Mouse (Mus musculus) intestine, postnatal 0 days (tissue): ENCODE measurements around the gene 1700023F06Rik. TPM values are rescaled to one million over a fixed set of nuclear protein-coding genes. Genes with fewer than 3 reads are reported as not detected.

ENCODE experiments used
- ATAC-seq: fragments of 200-750 bp; cut with Nextera tagmentation; 2 replicates; pipeline ENCODE4 v1.8.0; 2017; ENCODE audit warnings: mild to moderate bottlenecking, moderate TSS enrichment, moderate library complexity
- H3K27ac ChIP-seq: fragments of 300-500 bp; sonication (generic); 2 replicates; pipeline ENCODE4 v1.5.1; 2014; ENCODE audit warnings: mild to moderate bottlenecking, low read depth, low read length, moderate library complexity
- H3K27me3 ChIP-seq: fragments of 300-500 bp; sonication (generic); replicated peaks from 2 replicates; pipeline ENCODE4 v1.6.1; 2014; ENCODE audit warnings: low read length, mixed read lengths; ENCODE audit not compliant: control insufficient read depth, insufficient read depth
- H3K36me3 ChIP-seq: fragments of 300-500 bp; sonication (generic); 2 replicates; pipeline ENCODE4 v1.6.1; 2014; ENCODE audit warnings: mild to moderate bottlenecking, moderate library complexity; ENCODE audit not compliant: control insufficient read depth, insufficient read depth
- H3K4me1 ChIP-seq: fragments of 300-500 bp; sonication (generic); replicated peaks from 2 replicates; pipeline ENCODE4 v1.6.1; 2014; ENCODE audit warnings: antibody characterized with exemption, low read length, mixed read lengths; ENCODE audit not compliant: control insufficient read depth, insufficient read depth
- H3K4me2 ChIP-seq: fragments of 300-500 bp; sonication (generic); replicated peaks from 2 replicates; pipeline ENCODE4 v1.6.1; 2014; ENCODE audit warnings: low read depth, mild to moderate bottlenecking, moderate library complexity
- H3K4me3 ChIP-seq: fragments of 300-500 bp; sonication (generic); 2 replicates; pipeline ENCODE4 v1.5.1; 2014; ENCODE audit warnings: low read depth, low read length
- H3K9ac ChIP-seq: fragments of 300-500 bp; sonication (generic); 2 replicates; pipeline ENCODE4 v1.6.1; 2014; ENCODE audit warnings: mild to moderate bottlenecking, low read depth, low read length
- H3K9me3 ChIP-seq: fragments of 300-500 bp; sonication (generic); 2 replicates; pipeline ENCODE4 v1.6.1; 2016; ENCODE audit warnings: mixed run types; ENCODE audit not compliant: control insufficient read depth
- CTCF ChIP-seq: sonication (generic); IDR thresholded peaks from 2 replicates; pipeline ENCODE4 v1.5.1; 2016; ENCODE audit warnings: low read depth, mild to moderate bottlenecking, control low read depth, antibody characterized with exemption, moderate library complexity
- WGBS: fragments of 180-500 bp; shearing (Covaris S2); extraction: QIAGEN DNeasy Blood & Tissue Kit; methylation state at CpG from one replicate; pipeline ENCODE4 v1.1.7; 2014; 5-methylcytosine and 5-hydroxymethylcytosine counted together
- polyA plus RNA-seq: library from polyadenylated mRNA; unstranded; fragments of >200 nt; fragmentation: Nextera tagmentation; extraction: Ambion mirVana; gene quantifications from 2 replicates; pipeline ENCODE4 v1.2.1, GENCODE M21; 2015

Gene 1700023F06Rik
- polyA plus RNA-seq, 1 experiment from 2014 or later: 0.77 TPM

DNA sequence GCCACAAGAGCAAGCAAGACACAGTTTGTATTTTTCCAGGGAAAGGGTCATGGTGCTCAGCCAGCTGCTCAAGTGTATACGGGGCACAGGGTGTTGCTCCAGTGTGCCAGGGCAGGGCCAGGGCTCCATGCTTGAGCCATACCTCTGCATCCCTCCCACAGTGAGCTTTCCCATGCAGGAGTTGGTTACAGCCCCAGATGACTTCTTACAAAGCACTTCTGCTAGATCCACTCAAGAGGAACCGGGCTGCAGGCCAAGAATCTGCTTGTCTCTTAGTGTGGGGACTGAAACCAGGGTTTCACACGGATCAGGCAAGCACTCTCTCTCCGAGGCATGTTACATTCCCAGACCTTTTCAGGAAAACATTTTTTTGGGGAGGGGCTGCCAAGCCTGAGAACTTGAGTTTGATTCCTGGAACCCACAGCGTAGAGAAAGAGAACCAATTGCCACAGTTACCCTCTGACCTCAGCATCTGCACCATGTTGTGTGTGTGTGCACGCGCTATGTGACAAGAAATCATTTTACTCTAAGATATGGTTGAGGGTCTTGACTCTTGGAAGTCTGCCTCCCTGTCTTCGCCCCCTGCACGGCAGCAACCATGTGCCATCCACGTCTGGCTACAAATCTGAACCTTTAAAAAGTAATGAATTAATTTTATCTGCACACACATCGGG lies 39.3 kb upstream of the 1700023F06Rik start:
- H3K27ac ChIP-seq: no peak overlapping the region
- H3K27me3 ChIP-seq: no peaks in the 10 kb centered on the region
- no peak for ATAC-seq
- H3K4me2 ChIP-seq: no peak overlapping the region
- H3K4me3 ChIP-seq: no peak overlapping the region
- no peak overlapping the region for H3K9ac ChIP-seq
- no peak for TF ChIP-seq CTCF
- WGBS: 75% methylated on average over 11 of the region's 11 CpGs
- H3K9me3 ChIP-seq: no peaks in the 10 kb centered on the region
- peaks cover 6% of the 10 kb centered on the region for H3K4me1 ChIP-seq
- no peaks in the 10 kb centered on the region for H3K36me3 ChIP-seq

DNA sequence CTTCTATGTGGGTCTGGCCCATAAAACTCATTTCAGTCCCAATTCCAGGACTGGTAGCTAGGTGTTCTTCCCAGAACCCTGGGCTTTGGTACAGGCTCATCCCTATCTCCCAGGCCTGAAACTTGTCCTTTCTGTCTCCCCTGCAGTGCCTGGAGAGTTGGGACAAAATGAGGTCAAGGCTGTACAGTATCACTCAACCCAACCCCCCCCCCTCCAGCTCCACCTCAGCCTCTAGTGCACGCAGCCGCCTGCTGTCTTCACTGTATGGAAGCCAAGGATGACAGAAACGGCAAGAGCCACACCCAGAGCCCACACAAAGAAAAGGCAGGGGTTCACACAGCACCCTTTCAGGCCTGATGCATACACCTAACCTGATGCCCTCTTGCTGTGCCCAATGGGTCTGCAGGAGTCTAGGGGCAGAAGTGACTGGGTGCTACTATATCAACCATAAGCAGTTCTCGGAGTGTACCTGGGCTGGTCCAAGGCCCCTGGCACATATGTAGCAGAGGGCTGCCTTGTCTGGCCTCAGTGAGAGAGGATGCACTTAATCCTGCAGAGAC lies 38.5 kb upstream of the 1700023F06Rik start:
- Histone ChIP-seq H3K27me3 (no peaks in the 10 kb centered on the region), H3K4me2 (no peak overlapping the region), H3K4me3 (no peak overlapping the region), H3K4me1 (peaks cover 6% of the 10 kb centered on the region), H3K36me3 (no peaks in the 10 kb centered on the region), H3K9me3 (no peaks in the 10 kb centered on the region), H3K27ac (peak overlapping the region; percentile 9; the same call in 1 of the 2 replicates), H3K9ac (no peak overlapping the region)
- 42% methylated on average over 4 of the region's 4 CpGs for WGBS
- no peak for TF ChIP-seq CTCF
- no peak for ATAC-seq

DNA sequence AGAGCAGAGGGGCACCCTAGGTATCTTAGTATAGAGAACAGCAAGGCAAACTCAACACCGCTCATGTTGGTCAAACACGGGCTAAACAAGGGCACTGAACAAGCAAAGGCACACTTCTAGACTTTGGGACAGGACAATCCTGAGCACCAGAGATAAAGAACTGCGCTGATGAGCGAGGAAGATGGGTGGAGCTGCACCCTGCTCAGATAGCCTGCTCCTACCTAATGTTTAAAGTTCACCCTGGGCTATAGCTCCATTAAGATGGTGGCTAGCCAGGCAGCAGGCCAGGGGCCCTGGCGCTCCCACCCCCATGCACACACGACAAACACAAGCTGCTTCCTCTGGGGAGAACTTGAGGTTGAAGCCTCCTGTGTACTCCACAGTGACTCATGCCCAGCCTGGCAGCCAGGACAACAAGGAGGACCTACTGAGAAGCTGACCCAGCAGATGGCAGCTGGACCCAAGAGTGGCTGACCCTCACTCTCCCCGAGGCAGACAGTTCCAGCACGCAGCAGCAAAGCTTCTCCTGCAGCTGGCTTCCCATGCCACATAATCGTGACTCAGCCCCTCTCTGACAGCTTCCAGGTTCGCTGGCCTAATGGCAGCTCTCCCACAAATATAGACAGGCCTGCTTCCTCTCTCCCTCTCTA lies 37.8 kb upstream of the 1700023F06Rik start:
- WGBS: 49% methylated on average over 10 of the region's 10 CpGs
- no peaks in the 10 kb centered on the region for H3K9me3 ChIP-seq
- H3K4me1 ChIP-seq: peaks cover 6% of the 10 kb centered on the region
- peak; percentile 22; the same call in 1 of the 2 replicates for ATAC-seq
- no peak overlapping the region for H3K4me2 ChIP-seq
- H3K4me3 ChIP-seq: no peak overlapping the region
- 0 out of 2 replicates have a peak, but pooled peaks have one; percentile 33 for TF ChIP-seq CTCF
- H3K9ac ChIP-seq: no peak overlapping the region
- H3K27ac ChIP-seq: peak overlapping the region; percentile 9; the same call in 1 of the 2 replicates
- no peaks in the 10 kb centered on the region for H3K36me3 ChIP-seq
- H3K27me3 ChIP-seq: no peaks in the 10 kb centered on the region

DNA sequence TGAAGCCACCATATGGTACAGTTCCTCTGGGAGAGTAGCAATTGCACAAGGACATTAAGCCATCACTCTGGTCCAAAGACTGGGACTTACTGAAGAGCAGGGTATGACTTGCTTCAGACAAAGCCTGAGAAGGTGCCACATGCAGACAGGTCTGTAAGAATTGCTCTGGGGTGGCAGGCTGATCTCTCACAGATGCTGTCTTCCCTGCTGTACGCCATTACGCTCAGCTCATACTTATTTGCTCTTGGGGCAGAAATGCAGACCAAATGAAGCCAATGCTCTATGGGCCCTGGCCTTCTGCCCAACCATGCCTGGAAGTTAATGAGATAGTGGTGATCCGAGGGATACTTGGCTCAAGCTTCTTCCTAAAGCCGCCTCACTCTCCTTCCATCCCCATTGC lies 36.5 kb upstream of the 1700023F06Rik start:
- no peaks in the 10 kb centered on the region for H3K36me3 ChIP-seq
- H3K4me1 ChIP-seq: peaks cover 6% of the 10 kb centered on the region
- H3K4me3 ChIP-seq: no peak overlapping the region
- TF ChIP-seq CTCF: no peak
- no peak for ATAC-seq
- no peak overlapping the region for H3K9ac ChIP-seq
- 78% methylated on average over 4 of the region's 4 CpGs for WGBS
- no peaks in the 10 kb centered on the region for H3K27me3 ChIP-seq
- no peak overlapping the region for H3K27ac ChIP-seq
- H3K4me2 ChIP-seq: no peak overlapping the region
- H3K9me3 ChIP-seq: no peaks in the 10 kb centered on the region

DNA sequence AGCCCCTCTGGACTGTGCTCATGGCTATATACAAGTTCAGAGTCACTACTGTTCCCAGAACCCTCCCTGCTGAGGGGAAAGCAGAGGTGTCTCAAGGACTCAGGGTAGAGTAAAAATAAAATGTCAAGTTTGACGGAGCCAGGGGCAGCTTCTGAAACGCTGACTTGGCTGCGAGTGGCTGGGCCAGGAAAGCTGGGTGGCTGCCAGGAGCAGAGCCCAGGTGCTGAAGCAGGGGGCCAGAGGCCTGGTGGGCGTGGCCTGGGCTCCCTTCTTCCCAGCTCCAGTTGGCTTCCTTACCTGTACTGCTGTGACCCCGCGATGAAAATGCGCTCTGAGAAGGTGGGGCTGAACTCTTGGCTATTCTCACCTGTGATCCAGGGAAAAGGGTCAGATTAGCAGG lies 32.4 kb upstream of the 1700023F06Rik start:
- Histone ChIP-seq H3K4me2 (no peak overlapping the region), H3K27ac (no peak overlapping the region), H3K9me3 (no peaks in the 10 kb centered on the region), H3K4me3 (no peak overlapping the region), H3K27me3 (no peaks in the 10 kb centered on the region), H3K9ac (no peak overlapping the region), H3K36me3 (peaks cover 24% of the 10 kb centered on the region), H3K4me1 (no peaks in the 10 kb centered on the region; the same call in 1 of the 2 replicates)
- 31% methylated on average over 7 of the region's 7 CpGs for WGBS
- no peak for TF ChIP-seq CTCF
- peak; percentile 64 for ATAC-seq

DNA sequence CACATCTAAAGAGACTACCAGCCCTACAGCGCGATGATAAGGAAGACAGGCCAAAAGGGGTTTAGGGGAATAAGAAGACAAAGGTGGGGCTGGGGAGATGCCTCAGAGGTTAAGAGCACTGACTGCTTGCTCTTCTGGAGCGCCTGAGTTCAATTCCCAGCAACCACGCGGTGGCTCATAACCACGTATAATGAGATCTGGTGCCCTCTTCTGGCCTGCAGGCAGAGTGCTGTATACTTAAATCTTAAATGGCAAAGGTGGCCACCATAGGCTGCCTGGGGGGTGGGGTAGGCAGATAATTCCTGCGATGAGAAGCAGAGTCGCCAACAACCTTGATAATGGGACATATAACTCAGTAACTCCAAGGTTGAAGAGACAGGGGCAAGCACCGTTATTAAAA lies 29.4 kb upstream of the 1700023F06Rik start:
- no peaks in the 10 kb centered on the region for H3K9me3 ChIP-seq
- H3K36me3 ChIP-seq: peaks cover 27% of the 10 kb centered on the region
- no peak overlapping the region for H3K9ac ChIP-seq
- ATAC-seq: no peak
- no peak overlapping the region for H3K4me2 ChIP-seq
- no peaks in the 10 kb centered on the region for H3K27me3 ChIP-seq
- peak; percentile 46 for TF ChIP-seq CTCF
- WGBS: 81% methylated on average over 9 of the region's 9 CpGs
- H3K27ac ChIP-seq: no peak overlapping the region
- no peaks in the 10 kb centered on the region for H3K4me1 ChIP-seq
- no peak overlapping the region for H3K4me3 ChIP-seq
